Mouse (Mus musculus): ENCODE results near the gene Fuca1.

Fuca1 gene

GRCm38 (mm10) chr4:135889146-135889883 lies 31.2 kb upstream of the Fuca1 start:
- no peak for DNase-seq

- DNase-seq: peak; percentile 87 to 88
These were observed 30.7 kb upstream of the Fuca1 start for GRCm38 (mm10) chr4:135889884-135890283.

- DNase-seq: no peak
These were observed 29.0 kb upstream of the Fuca1 start for GRCm38 (mm10) chr4:135891539-135891938.

- no peak for DNase-seq
These were observed 27.7 kb upstream of the Fuca1 start for GRCm38 (mm10) chr4:135892884-135893283.

GRCm38 (mm10) chr4:135895071-135895571 lies 25.4 kb upstream of the Fuca1 start, which contains the start of gene Cnr2:
Gene Cnr2 (plus strand): TSS chr4:135895394.
- no peak for DNase-seq

GRCm38 (mm10) chr4:135896157-135896556 lies 24.4 kb upstream of the Fuca1 start:
- no peak for DNase-seq

GRCm38 (mm10) chr4:135898380-135899049 lies 22.0 kb upstream of the Fuca1 start:
- DNase-seq: peak in 1 of 2 experiments; percentile 19

- no peak for DNase-seq
These were observed 21.5 kb upstream of the Fuca1 start for GRCm38 (mm10) chr4:135899050-135899448.

GRCm38 (mm10) chr4:135900008-135900407 lies 20.5 kb upstream of the Fuca1 start:
- DNase-seq: no peak

- DNase-seq: no peak
These were observed 17.8 kb upstream of the Fuca1 start for GRCm38 (mm10) chr4:135902606-135903242.

GRCm38 (mm10) chr4:135904810-135905209 lies 15.7 kb upstream of the Fuca1 start:
- DNase-seq: no peak

- DNase-seq: no peak
These were observed 13.9 kb upstream of the Fuca1 start for GRCm38 (mm10) chr4:135906633-135907032.

- DNase-seq: no peak
These were observed 11.0 kb upstream of the Fuca1 start for GRCm38 (mm10) chr4:135909326-135910066.

- peak; percentile 18 to 41 for DNase-seq
These were observed 9.0 kb upstream of the Fuca1 start for GRCm38 (mm10) chr4:135911531-135911930.

GRCm38 (mm10) chr4:135912164-135912563 lies 8.4 kb upstream of the Fuca1 start:
- DNase-seq: peak in 1 of 2 experiments; percentile 27

GRCm38 (mm10) chr4:135912835-135913234 lies 7.7 kb upstream of the Fuca1 start:
- no peak for DNase-seq

GRCm38 (mm10) chr4:135913433-135913832 lies 7.1 kb upstream of the Fuca1 start:
- no peak for DNase-seq

- DNase-seq: no peak
These were observed 1.8 kb upstream of the Fuca1 start for GRCm38 (mm10) chr4:135918635-135919279.

GRCm38 (mm10) chr4:135919280-135919639 lies 1.3 kb upstream of the Fuca1 start:
- DNase-seq: no peak

- peak; percentile 35 to 49 for DNase-seq
These were observed 954 bp downstream of the Fuca1 start for GRCm38 (mm10) chr4:135921257-135922120.

- no peak for DNase-seq
These were observed 1.7 kb downstream of the Fuca1 start for GRCm38 (mm10) chr4:135922190-135922589.

Data from kidney, postnatal 4 days (tissue).